31 mouse cellular contexts compared by ENCODE assay signal in the genomic region with DNA sequence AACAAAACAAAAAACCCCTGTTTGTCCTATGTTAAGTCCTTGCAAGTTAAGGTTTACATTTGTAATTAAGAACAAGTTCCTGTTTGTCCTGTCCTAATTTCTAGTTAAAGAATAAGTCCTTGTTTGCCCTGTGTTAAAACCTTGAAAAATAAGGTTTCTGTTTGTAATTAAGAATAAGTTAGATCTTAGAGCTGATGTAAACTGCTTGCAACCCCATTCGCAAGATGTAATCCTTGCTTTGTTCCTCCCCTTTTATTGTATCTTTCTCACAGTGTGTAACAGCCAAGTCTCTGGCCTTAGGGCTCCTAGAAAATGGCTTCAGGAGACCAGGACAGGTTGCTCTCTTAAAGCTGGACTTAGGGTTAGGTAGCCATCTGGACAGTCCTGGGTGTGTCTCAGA.
"Had no signal": no experiment of that assay in that cellular context is flagged by ENCODE, and none has a peak within 500 bp of the region (broad histone marks: within the 10 kb centered on the region; RNA-seq: fewer than 3 reads in every experiment).

No protein-coding gene starts in this region.

- H3K27me3 ChIP-seq: limb, embryonic 12.5 days; limb, embryonic 13.5 days; limb, embryonic 15.5 days; liver, embryonic 12.5 days; liver, embryonic 13.5 days; liver, embryonic 15.5 days; lung, embryonic 15.5 days; midbrain, embryonic 12.5 days; midbrain, embryonic 13.5 days; midbrain, embryonic 15.5 days; neural tube, embryonic 12.5 days had no signal

- H3K9ac ChIP-seq: limb, embryonic 12.5 days; limb, embryonic 13.5 days; limb, embryonic 15.5 days; liver, embryonic 12.5 days; liver, embryonic 13.5 days; liver, embryonic 14.5 days; liver, embryonic 15.5 days; liver, postnatal 0 days; lung, embryonic 14.5 days; lung, embryonic 15.5 days; midbrain, embryonic 12.5 days; midbrain, embryonic 13.5 days; midbrain, embryonic 15.5 days; neural tube, embryonic 12.5 days had no signal

- DNase-seq: left cerebral cortex, postnatal 4 days; liver; liver, embryonic 13.5 days; liver, postnatal 0 days; lung, adult 18-20 months; lung, adult 2 months; lung, embryonic 14.5 days; lung, postnatal 10 days; lung, postnatal 14 days; lung, postnatal 36 days; lung, postnatal 4 days; midbrain, embryonic 14.5 days had no signal

- H3K4me2 ChIP-seq: limb, embryonic 12.5 days; limb, embryonic 13.5 days; limb, embryonic 15.5 days; liver, embryonic 11.5 days; liver, embryonic 12.5 days; liver, embryonic 13.5 days; liver, embryonic 15.5 days; lung, embryonic 14.5 days; lung, embryonic 15.5 days; midbrain, embryonic 11.5 days; midbrain, embryonic 12.5 days; midbrain, embryonic 13.5 days; midbrain, embryonic 15.5 days; neural tube, embryonic 12.5 days had no signal

- H3K9me3 ChIP-seq: limb, embryonic 10.5 days; limb, embryonic 12.5 days; limb, embryonic 13.5 days; limb, embryonic 15.5 days; liver, embryonic 12.5 days; liver, embryonic 13.5 days; liver, embryonic 15.5 days; lung, embryonic 15.5 days; megakaryocyte, embryonic 14.5 days; midbrain, embryonic 10.5 days; midbrain, embryonic 12.5 days; midbrain, embryonic 13.5 days; midbrain, embryonic 15.5 days; neural tube, embryonic 12.5 days had no signal

- H3K27ac ChIP-seq: limb, embryonic 10.5 days; limb, embryonic 12.5 days; limb, embryonic 13.5 days; limb, embryonic 15.5 days; liver, embryonic 12.5 days; liver, embryonic 13.5 days; liver, embryonic 14.5 days; liver, embryonic 15.5 days; lung, embryonic 15.5 days; macrophage; midbrain, embryonic 10.5 days; midbrain, embryonic 12.5 days; midbrain, embryonic 13.5 days; midbrain, embryonic 15.5 days; neural tube, embryonic 12.5 days had no signal

- H3K4me3 ChIP-seq: limb, embryonic 10.5 days; limb, embryonic 12.5 days; limb, embryonic 13.5 days; limb, embryonic 15.5 days; liver, embryonic 12.5 days; liver, embryonic 13.5 days; liver, embryonic 15.5 days; lung, embryonic 15.5 days; megakaryocyte, embryonic 14.5 days; midbrain, embryonic 10.5 days; midbrain, embryonic 12.5 days; midbrain, embryonic 13.5 days; midbrain, embryonic 15.5 days; neural tube, embryonic 12.5 days had no signal

- H3K4me1 ChIP-seq: limb, embryonic 10.5 days; limb, embryonic 12.5 days; limb, embryonic 13.5 days; limb, embryonic 15.5 days; liver, embryonic 15.5 days; lung, embryonic 15.5 days; midbrain, embryonic 10.5 days; midbrain, embryonic 12.5 days; midbrain, embryonic 13.5 days; midbrain, embryonic 15.5 days; neural tube, embryonic 12.5 days had no signal

- ATAC-seq: liver, embryonic 12.5 days; liver, postnatal 0 days; lung, postnatal 0 days; midbrain, embryonic 13.5 days; midbrain, embryonic 15.5 days; midbrain, embryonic 16.5 days had no signal

- H3K36me3 ChIP-seq: limb, embryonic 10.5 days; limb, embryonic 12.5 days; limb, embryonic 13.5 days; limb, embryonic 15.5 days; liver, embryonic 12.5 days; liver, embryonic 13.5 days; liver, embryonic 15.5 days; lung, embryonic 15.5 days; midbrain, embryonic 10.5 days; midbrain, embryonic 12.5 days; midbrain, embryonic 13.5 days; midbrain, embryonic 15.5 days; neural tube, embryonic 12.5 days had no signal
